In genomic region chr10:121318397-121318950, GRCm38 (mm10) we compare ENCODE assay signal across 16 mouse cellular contexts. TPM values are rescaled to one million over a fixed set of nuclear protein-coding genes. Genes with fewer than 3 reads are reported as not detected.
"Had no signal": no experiment of that assay in that cellular context is flagged by ENCODE, and none has a peak within 500 bp of the region (broad histone marks: within the 10 kb centered on the region; RNA-seq: fewer than 3 reads in every experiment).

No protein-coding gene starts in this region.

- H3K36me3 ChIP-seq: liver, embryonic 15.5 days; lung, embryonic 15.5 days; midbrain, embryonic 10.5 days; neural tube, embryonic 12.5 days had no signal

- H3K4me1 ChIP-seq: liver, embryonic 15.5 days had no signal

- H3K27ac ChIP-seq: kidney, postnatal 0 days; liver, embryonic 15.5 days; lung, embryonic 15.5 days; midbrain, embryonic 10.5 days; neural tube, embryonic 12.5 days had no signal

- H3K9ac ChIP-seq: liver, embryonic 15.5 days; lung, embryonic 15.5 days; neural tube, embryonic 12.5 days had no signal

- H3K9me3 ChIP-seq: liver, embryonic 15.5 days; lung, embryonic 15.5 days; neural tube, embryonic 12.5 days had no signal

- H3K4me2 ChIP-seq: liver, embryonic 11.5 days; liver, embryonic 15.5 days; lung, embryonic 15.5 days; neural tube, embryonic 12.5 days had no signal

- H3K4me3 ChIP-seq: liver, embryonic 15.5 days; lung, embryonic 15.5 days; midbrain, embryonic 10.5 days; myocyte; neural tube, embryonic 12.5 days had no signal

- DNase-seq: kidney, adult 11 months; kidney, adult 9 months; kidney, postnatal 36 days; left cerebral cortex, postnatal 4 days; midbrain, embryonic 14.5 days; retina, postnatal 1 day; right cerebral cortex, postnatal 4 days; spleen, adult 18-20 months; thymus, postnatal 4 days had no signal

- H3K27me3 ChIP-seq: lung, embryonic 15.5 days; neural tube, embryonic 12.5 days had no signal

RNA-seq across cellular contexts. Expression of gene Tbc1d30, which starts 32.6 kb away (rescaled TPM):
- polyA plus RNA-seq: myocyte had no signal
